Mouse (Mus musculus) adrenal gland (tissue): ENCODE results near the gene Lpcat4.
"Not testable (repeated sequence)": the region's sequence is repeated elsewhere in the genome, so short reads cannot be mapped to it uniquely, and the experiment has no call there.

Source experiments
- intact Hi-C: fragments of 180-260 bp; cut with DNase I; formaldehyde crosslinking; loops from one replicate; pipeline ENCODE4 v1.15.1; 2025

Gene Lpcat4

GRCm38 (mm10) chr2:112261748-112262653 is 22.7 kb downstream of the Lpcat4 start, which contains the start of gene Nop10:
Nop10 (plus strand) TSS chr2:112261926.
- intact Hi-C loops, result loop anchor here (10.0 kb wide), 2 partner anchors 73 to 193 kb away; partner anchors contain the start of gene Emc7

- intact Hi-C loops, result loop anchor here (10.0 kb wide), 2 partner anchors 72 to 192 kb away; partner anchors contain the start of gene Emc7
These were observed 23.6 kb downstream of the Lpcat4 start for GRCm38 (mm10) chr2:112262779-112263295.

GRCm38 (mm10) chr2:112264364-112264763 is 25.1 kb downstream of the Lpcat4 start:
- intact Hi-C loops, result loop anchor here (10.0 kb wide), 2 partner anchors 70 to 190 kb away; partner anchors contain the start of gene Emc7

- intact Hi-C loops, result loop anchor here (10.0 kb wide), 2 partner anchors 69 to 189 kb away; partner anchors contain the start of gene Emc7
These were observed 26.4 kb downstream of the Lpcat4 start, which contains the start of gene Slc12a6 for GRCm38 (mm10) chr2:112265448-112266241. Slc12a6 (plus strand) TSS chr2:112265825.

- intact Hi-C loops, result loop anchor here (10.0 kb wide), 2 partner anchors 69 to 189 kb away; partner anchors contain the start of gene Emc7
These were observed 26.9 kb downstream of the Lpcat4 start, which contains the start of gene Gm21985 for GRCm38 (mm10) chr2:112266242-112266592. Gm21985 (plus strand) TSS chr2:112266314.

GRCm38 (mm10) chr2:112266780-112267179 is 27.5 kb downstream of the Lpcat4 start:
- intact Hi-C loops, result loop anchor here (10.0 kb wide), 2 partner anchors 68 to 188 kb away; partner anchors contain the start of gene Emc7

GRCm38 (mm10) chr2:112267547-112268269 is 28.4 kb downstream of the Lpcat4 start:
- intact Hi-C loops, result loop anchor here (10.0 kb wide), 2 partner anchors 67 to 187 kb away; partner anchors contain the start of gene Emc7

- intact Hi-C loops, result no loop called here
These were observed 30.7 kb downstream of the Lpcat4 start for GRCm38 (mm10) chr2:112270011-112270410.

- intact Hi-C loops, result no loop called here
These were observed 33.6 kb downstream of the Lpcat4 start for GRCm38 (mm10) chr2:112272909-112273308.

GRCm38 (mm10) chr2:112273474-112273873 is 34.2 kb downstream of the Lpcat4 start:
- intact Hi-C loops, result no loop called here

- intact Hi-C loops, result no loop called here
These were observed 37.6 kb downstream of the Lpcat4 start for GRCm38 (mm10) chr2:112276870-112277269.

- intact Hi-C loops, result no loop called here
These were observed 43.6 kb downstream of the Lpcat4 start for GRCm38 (mm10) chr2:112282846-112283245.

GRCm38 (mm10) chr2:112284363-112285030 is 45.2 kb downstream of the Lpcat4 start:
- intact Hi-C loops, result no loop called here

GRCm38 (mm10) chr2:112285031-112285390 is 45.7 kb downstream of the Lpcat4 start:
- intact Hi-C loops, result no loop called here

- intact Hi-C loops, result not testable (repeated sequence)
These were observed 46.8 kb downstream of the Lpcat4 start for GRCm38 (mm10) chr2:112286062-112286461.

- intact Hi-C loops, result no loop called here
These were observed 47.8 kb downstream of the Lpcat4 start for GRCm38 (mm10) chr2:112287059-112287458.

- intact Hi-C loops, result no loop called here
These were observed 50.2 kb downstream of the Lpcat4 start for GRCm38 (mm10) chr2:112289507-112289906.

GRCm38 (mm10) chr2:112292823-112293222 is 53.6 kb downstream of the Lpcat4 start:
- intact Hi-C loops, result no loop called here

- intact Hi-C loops, result no loop called here
These were observed 56.9 kb downstream of the Lpcat4 start for GRCm38 (mm10) chr2:112296211-112296610.
